Mouse (Mus musculus) G1E (cell line): Measurements from ENCODE around the gene Atg5.
A peak's percentile ranks its signal among the peaks of the same experiment; 100 is the strongest.

Source experiments
- CTCF ChIP-seq: IDR thresholded peaks from 2 replicates; pipeline ENCODE4 v1.5.1; 2012; ENCODE audit warnings: low read depth, low read length, inconsistent platforms, mixed read lengths
- GATA1 ChIP-seq: IDR thresholded peaks from 2 replicates; pipeline ENCODE4 v1.6.1; 2012; ENCODE audit warnings: borderline replicate concordance, low read length, inconsistent platforms, mixed read lengths
- GATA2 ChIP-seq: IDR thresholded peaks from 2 replicates; pipeline ENCODE4 v1.6.1; 2012; ENCODE audit warnings: low read depth, low read length, inconsistent platforms, borderline replicate concordance
- POLR2AphosphoS5 ChIP-seq: IDR thresholded peaks from 2 replicates; pipeline ENCODE4 v1.6.1; 2012; ENCODE audit warnings: low read depth, low read length, inconsistent platforms; ENCODE audit not compliant: insufficient replicate concordance
- TAL1 ChIP-seq: conservative IDR thresholded peaks from 2 replicates; pipeline ENCODE4 v1.6.1; 2012; ENCODE audit warnings: low read depth, low read length, inconsistent platforms, mixed read lengths

DNA sequence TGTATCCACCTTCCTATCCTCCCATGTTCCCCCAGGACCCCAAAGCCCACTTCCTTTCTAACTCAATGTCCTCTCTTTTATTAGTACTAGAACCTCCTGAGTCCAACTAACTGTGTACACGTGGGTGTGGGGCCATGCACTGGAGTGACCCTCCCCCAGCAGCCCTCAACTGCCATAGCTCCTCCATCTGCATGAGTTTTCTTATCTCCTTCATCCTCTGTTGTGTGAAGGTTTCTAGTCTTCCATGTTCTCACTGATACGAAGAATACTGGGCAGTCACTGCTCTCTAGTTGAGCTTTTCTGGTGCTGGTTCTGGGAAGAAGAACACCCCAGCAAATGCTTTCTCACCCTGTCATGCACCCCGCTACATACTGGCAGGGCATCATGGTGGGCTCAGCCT, 104.1 kb downstream of the Atg5 start:
- TF ChIP-seq CTCF (no peak), GATA1 (no peak), TAL1 (peak; percentile 39; the same call in 1 of the 2 replicates), POLR2AphosphoS5 (no peak), GATA2 (no peak)
